Mouse (Mus musculus): ENCODE measurements at regions not wholly inside any gene's neighbourhood (a gene's known extent, or its start where the extent isn't known, plus 50 kb on each side); places are given as distances from the start of the nearest gene placed in this dataset.
A peak's percentile ranks its signal among the peaks of the same experiment; 100 is the strongest.
"Not testable (repeated sequence)": the region's sequence is repeated elsewhere in the genome, so short reads cannot be mapped to it uniquely, and the experiment has no call there.

DNA sequence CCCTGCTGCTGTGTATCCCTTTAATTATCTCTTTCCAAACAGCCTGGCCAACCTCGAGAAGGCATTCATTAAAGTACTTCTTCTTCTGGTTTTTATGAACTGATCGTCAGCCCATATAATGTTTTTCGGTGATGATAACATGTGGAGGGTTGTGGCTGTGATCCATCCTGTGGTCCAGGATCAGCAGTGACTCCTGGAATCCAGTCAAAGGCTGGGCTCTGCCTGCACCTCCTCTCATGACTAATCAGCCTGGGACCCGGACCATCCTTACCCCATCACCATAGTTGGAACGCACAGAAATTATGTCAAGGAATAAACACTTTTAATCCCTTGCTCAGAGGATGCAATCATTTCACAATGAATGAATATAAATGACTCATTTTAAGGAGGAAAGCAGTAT is 203.3 kb upstream of the Hsf2 start:
- peak; percentile 60 for DNase-seq (ENCODE audit: low read depth, low spot score)

DNA sequence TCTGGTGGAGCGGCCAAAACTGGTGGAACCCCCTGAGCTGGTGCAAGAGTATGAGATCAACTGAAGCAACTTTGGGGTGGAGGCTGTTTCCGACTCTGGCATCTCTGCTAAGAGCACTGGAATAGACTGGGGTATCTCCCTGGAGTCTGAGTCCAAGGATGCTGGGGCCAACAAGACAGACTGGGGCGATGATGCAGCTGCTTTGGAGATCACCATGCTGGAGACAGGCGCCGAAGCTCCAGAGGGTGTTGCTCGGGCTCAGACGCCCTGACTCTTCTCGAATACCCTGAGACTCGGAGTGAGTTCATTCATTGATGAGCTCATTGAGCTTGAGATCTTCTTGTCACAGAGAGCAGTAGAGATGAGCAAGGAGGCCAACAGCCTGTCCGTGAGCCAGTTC is 194.6 kb upstream of the Hsf2 start:
- DNase-seq (ENCODE audit: low read depth, low spot score), result peak; percentile 76

DNA sequence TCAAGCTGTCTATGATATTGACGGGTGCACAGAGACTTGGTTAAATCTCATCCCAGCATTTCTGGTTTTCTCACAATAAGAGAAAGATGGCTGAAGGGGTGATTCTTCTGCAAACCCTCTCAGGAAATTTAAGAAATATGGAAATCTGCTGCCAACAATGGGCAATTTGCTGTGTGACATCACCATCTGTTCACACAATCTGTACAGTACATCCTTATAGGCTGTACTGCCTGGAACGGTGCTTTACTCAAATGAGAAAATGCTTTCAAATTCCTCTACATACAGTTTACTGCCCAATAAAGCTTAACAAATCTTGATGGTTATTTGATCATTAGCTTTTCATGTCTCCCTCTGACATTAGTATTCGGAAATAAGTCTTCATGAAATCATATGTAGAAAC is 172.4 kb upstream of the Hsf2 start:
- DNase-seq (ENCODE audit: low read depth, low spot score), result no peak

DNA sequence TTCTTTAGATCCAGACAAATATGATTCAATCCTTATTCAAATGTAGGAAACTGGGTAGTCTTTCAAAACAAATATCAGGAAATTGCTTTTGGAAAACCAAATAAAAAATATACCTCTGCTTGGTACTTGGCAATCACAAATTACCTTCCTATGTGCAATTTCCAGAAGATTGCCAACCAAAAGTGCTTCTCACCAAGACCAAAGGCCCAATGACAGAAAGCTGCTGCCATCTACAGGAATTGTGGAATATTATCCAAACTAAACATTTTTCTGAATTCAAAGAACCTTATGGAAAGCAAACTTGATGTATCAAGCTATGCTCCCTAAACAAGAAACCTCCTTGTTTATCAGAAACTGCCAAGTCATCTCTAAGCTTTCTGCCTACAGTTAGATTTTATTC is 169.1 kb upstream of the Hsf2 start:
- no peak for DNase-seq (ENCODE audit: low read depth, low spot score)

DNA sequence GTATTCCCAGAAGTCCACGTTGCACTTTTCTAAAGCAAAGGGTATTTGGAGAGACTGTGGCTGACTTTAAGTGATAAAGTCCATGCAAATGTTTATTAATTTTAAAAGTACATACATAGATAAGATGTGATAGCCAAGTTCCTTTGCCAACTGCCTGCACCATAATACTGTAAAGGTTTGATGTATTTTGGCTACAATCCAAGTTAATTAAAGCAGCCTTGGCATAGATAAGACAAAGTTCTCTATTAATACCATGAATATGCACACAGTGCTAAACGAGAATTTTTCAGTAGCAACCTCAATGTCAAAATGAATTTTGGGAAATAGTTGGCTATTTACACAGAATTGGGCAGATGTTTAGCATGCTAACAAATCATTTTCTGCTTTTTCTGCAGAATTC is 167.0 kb upstream of the Hsf2 start:
- DNase-seq (ENCODE audit: low read depth, low spot score), result no peak

- DNase-seq (ENCODE audit: low read depth, low spot score), result no peak
Observed at GRCm38 (mm10) chr10:57322717-57323424, 163.3 kb upstream of the Hsf2 start.

DNA sequence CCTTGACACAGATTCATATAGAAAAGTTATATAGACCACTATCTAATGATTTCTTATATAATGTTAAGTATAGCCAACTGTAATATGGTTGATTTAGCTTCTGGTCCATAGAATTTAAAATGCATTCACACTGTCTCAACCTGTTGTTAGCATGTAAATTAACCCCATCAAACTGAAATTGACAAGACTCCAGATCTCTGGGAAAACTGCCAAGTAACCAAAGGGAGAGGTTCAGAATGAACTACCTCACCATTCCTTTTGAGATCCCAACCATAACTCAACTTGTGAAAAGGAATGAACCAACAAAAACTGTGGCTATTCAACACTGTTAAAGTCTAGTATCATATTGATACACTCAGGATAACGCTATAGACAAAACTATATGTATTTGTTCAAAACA is 162.0 kb upstream of the Hsf2 start:
- DNase-seq (ENCODE audit: low read depth, low spot score), result no peak

GRCm38 (mm10) chr10:57362781-57363180 is 123.4 kb upstream of the Hsf2 start:
- DNase-seq (ENCODE audit: low read depth, low spot score), result not testable (repeated sequence)

Measured in skeletal muscle tissue, adult 2 months (tissue).